Mouse (Mus musculus): ENCODE measurements at regions not wholly inside any gene's neighbourhood (a gene's known extent, or its start where the extent isn't known, plus 50 kb on each side); places are given as distances from the start of the nearest gene placed in this dataset.
A peak's percentile ranks its signal among the peaks of the same experiment; 100 is the strongest.

DNA sequence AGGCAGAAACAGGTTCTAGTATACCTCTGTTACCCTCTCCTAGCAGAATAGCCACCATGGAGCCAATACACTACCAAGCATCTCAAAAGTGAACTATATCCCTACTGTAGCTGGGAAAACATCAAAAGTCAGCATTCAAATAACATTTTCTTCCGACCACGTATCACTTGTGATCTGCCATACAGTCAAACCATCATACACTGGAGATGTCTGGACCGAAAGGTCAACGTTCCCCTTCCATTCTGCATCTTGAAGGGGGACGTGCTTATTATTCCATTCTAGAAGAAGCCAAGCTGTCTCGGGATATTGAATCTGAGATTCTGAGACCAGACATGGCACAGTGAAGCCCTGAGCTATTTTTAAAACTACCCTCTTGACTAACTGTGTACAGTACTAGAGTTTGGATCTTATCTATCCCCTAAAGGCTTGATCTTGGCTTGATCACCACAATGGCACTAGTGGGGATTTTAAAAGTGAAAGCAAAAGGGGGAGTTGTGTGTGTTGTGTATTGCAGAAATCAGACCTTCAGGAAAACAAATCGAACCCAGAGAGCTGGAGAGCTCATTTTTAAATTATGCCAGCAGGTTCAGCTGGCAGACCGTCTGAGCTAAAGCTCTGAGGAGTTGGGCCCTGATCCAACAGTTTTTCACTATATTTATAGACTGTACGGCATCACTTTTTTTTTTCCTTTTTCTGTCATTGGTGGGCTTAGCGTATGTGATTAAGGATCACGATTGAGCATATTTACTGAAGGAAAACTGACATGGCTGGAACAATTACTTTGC, 218.6 kb upstream of the Hs6st1 start:
- peak overlapping the region; percentile 50; the same call in 1 of the 2 replicates for H3K27ac ChIP-seq (ENCODE audit: low read depth, low read length)
- H3K9me3 ChIP-seq (ENCODE audit: low read length) = no peaks in the 10 kb centered on the region
- no peak for TF ChIP-seq CTCF (IDR thresholded peaks at IDR 0.05; ENCODE audit: low read depth)
- 54% methylated on average over 11 of the region's 11 CpGs for WGBS
- H3K9ac ChIP-seq = no peak overlapping the region
- H3K27me3 ChIP-seq (ENCODE audit: insufficient read depth, low read length) = no peaks in the 10 kb centered on the region
- H3K4me3 ChIP-seq (ENCODE audit: low read depth, low read length) = no peak overlapping the region
- DNase-seq = peak; percentile 82
- no peaks in the 10 kb centered on the region for H3K36me3 ChIP-seq (ENCODE audit: insufficient read depth)
- ATAC-seq = peak; percentile 86
- peaks cover 7% of the 10 kb centered on the region; the same call in 1 of the 2 replicates for H3K4me1 ChIP-seq (ENCODE audit: insufficient read depth)
- H3K4me2 ChIP-seq (ENCODE audit: low read depth) = peak overlapping the region; percentile 20

DNA sequence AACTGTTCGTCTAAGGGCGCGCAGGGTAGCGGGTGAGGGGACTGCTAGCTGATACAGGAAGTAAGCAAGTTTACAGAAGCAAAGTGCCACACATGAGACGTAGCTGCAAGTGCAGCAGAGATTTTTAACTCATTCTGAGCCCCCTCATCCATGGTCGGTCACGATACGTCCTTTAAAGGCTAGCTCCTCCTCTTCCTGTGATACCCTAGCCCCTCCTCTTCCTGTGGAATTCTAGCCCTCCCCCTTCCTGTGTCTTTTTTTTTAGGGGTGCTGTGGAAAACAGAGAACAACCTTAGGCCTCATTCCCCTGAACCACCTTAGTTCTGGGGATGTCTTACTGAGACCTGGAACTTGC, 218.0 kb upstream of the Hs6st1 start:
- ATAC-seq (peak; percentile 78), DNase-seq (no peak)
- 64% methylated on average over 8 of the region's 8 CpGs for WGBS
- no peak for TF ChIP-seq CTCF (IDR thresholded peaks at IDR 0.05; ENCODE audit: low read depth)
- Histone ChIP-seq H3K9ac (no peak overlapping the region), H3K27ac (ENCODE audit: low read depth, low read length) (0 out of 2 replicates have a peak overlapping the region, but pooled peaks have one; percentile 0), H3K9me3 (ENCODE audit: low read length) (no peaks in the 10 kb centered on the region), H3K4me1 (ENCODE audit: insufficient read depth) (peaks cover 7% of the 10 kb centered on the region; the same call in 1 of the 2 replicates), H3K4me3 (ENCODE audit: low read depth, low read length) (no peak overlapping the region), H3K27me3 (ENCODE audit: insufficient read depth, low read length) (no peaks in the 10 kb centered on the region), H3K4me2 (ENCODE audit: low read depth) (peak overlapping the region; percentile 20), H3K36me3 (ENCODE audit: insufficient read depth) (no peaks in the 10 kb centered on the region)

GRCm38 (mm10) chr1:35850566-35851085, 217.6 kb upstream of the Hs6st1 start:
- H3K4me3 ChIP-seq (ENCODE audit: low read depth, low read length) = no peak overlapping the region
- H3K27me3 ChIP-seq (ENCODE audit: insufficient read depth, low read length) = no peaks in the 10 kb centered on the region
- H3K36me3 ChIP-seq (ENCODE audit: insufficient read depth) = no peaks in the 10 kb centered on the region
- H3K4me2 ChIP-seq (ENCODE audit: low read depth) = peak overlapping the region; percentile 20; the same call in 1 of the 2 replicates
- TF ChIP-seq CTCF (IDR thresholded peaks at IDR 0.05; ENCODE audit: low read depth) = no peak
- peak; percentile 25 for ATAC-seq
- H3K27ac ChIP-seq (ENCODE audit: low read depth, low read length) = 0 out of 2 replicates have a peak overlapping the region, but pooled peaks have one; percentile 0
- H3K9me3 ChIP-seq (ENCODE audit: low read length) = no peaks in the 10 kb centered on the region
- H3K9ac ChIP-seq = no peak overlapping the region
- 58% methylated on average over 9 of the region's 9 CpGs for WGBS
- DNase-seq = no peak
- peaks cover 7% of the 10 kb centered on the region; the same call in 1 of the 2 replicates for H3K4me1 ChIP-seq (ENCODE audit: insufficient read depth)

- Histone ChIP-seq H3K27me3 (ENCODE audit: insufficient read depth, low read length) (no peaks in the 10 kb centered on the region), H3K9me3 (ENCODE audit: low read length) (no peaks in the 10 kb centered on the region), H3K9ac (no peak overlapping the region), H3K4me2 (ENCODE audit: low read depth) (no peak overlapping the region), H3K4me3 (ENCODE audit: low read depth, low read length) (no peak overlapping the region), H3K36me3 (ENCODE audit: insufficient read depth) (no peaks in the 10 kb centered on the region), H3K4me1 (ENCODE audit: insufficient read depth) (peaks cover 7% of the 10 kb centered on the region; the same call in 1 of the 2 replicates), H3K27ac (ENCODE audit: low read depth, low read length) (no peak overlapping the region)
- 94% methylated on average over 4 of the region's 4 CpGs for WGBS
- DNase-seq (no peak), ATAC-seq (no peak)
- TF ChIP-seq CTCF (IDR thresholded peaks at IDR 0.05; ENCODE audit: low read depth) = no peak
These were observed 216.4 kb upstream of the Hs6st1 start for GRCm38 (mm10) chr1:35851681-35852409.

- H3K9ac ChIP-seq = no peak overlapping the region
- no peak overlapping the region for H3K4me3 ChIP-seq (ENCODE audit: low read depth, low read length)
- H3K27me3 ChIP-seq (ENCODE audit: insufficient read depth, low read length) = no peaks in the 10 kb centered on the region
- ATAC-seq (no peak), DNase-seq (no peak)
- H3K4me2 ChIP-seq (ENCODE audit: low read depth) = no peak overlapping the region
- H3K9me3 ChIP-seq (ENCODE audit: low read length) = no peaks in the 10 kb centered on the region
- no peak overlapping the region for H3K27ac ChIP-seq (ENCODE audit: low read depth, low read length)
- peaks cover 7% of the 10 kb centered on the region; the same call in 1 of the 2 replicates for H3K4me1 ChIP-seq (ENCODE audit: insufficient read depth)
- no peaks in the 10 kb centered on the region for H3K36me3 ChIP-seq (ENCODE audit: insufficient read depth)
- 97% methylated on average over 1 of the region's 1 CpGs for WGBS
- TF ChIP-seq CTCF (IDR thresholded peaks at IDR 0.05; ENCODE audit: low read depth) = no peak
These were observed 215.2 kb upstream of the Hs6st1 start for GRCm38 (mm10) chr1:35853018-35853417.

- Histone ChIP-seq H3K36me3 (ENCODE audit: insufficient read depth) (no peaks in the 10 kb centered on the region), H3K9ac (no peak overlapping the region), H3K9me3 (ENCODE audit: low read length) (no peaks in the 10 kb centered on the region), H3K27ac (ENCODE audit: low read depth, low read length) (no peak overlapping the region), H3K4me3 (ENCODE audit: low read depth, low read length) (no peak overlapping the region), H3K4me2 (ENCODE audit: low read depth) (no peak overlapping the region), H3K4me1 (ENCODE audit: insufficient read depth) (0 out of 2 replicates have a peak, but pooled peaks cover 2% of the 10 kb centered on the region), H3K27me3 (ENCODE audit: insufficient read depth, low read length) (no peaks in the 10 kb centered on the region)
- ATAC-seq = no peak
- no peak for TF ChIP-seq CTCF (IDR thresholded peaks at IDR 0.05; ENCODE audit: low read depth)
- WGBS = 87% methylated on average over 4 of the region's 4 CpGs
- no peak for DNase-seq
These were observed 212.6 kb upstream of the Hs6st1 start for GRCm38 (mm10) chr1:35855650-35856049.

DNA sequence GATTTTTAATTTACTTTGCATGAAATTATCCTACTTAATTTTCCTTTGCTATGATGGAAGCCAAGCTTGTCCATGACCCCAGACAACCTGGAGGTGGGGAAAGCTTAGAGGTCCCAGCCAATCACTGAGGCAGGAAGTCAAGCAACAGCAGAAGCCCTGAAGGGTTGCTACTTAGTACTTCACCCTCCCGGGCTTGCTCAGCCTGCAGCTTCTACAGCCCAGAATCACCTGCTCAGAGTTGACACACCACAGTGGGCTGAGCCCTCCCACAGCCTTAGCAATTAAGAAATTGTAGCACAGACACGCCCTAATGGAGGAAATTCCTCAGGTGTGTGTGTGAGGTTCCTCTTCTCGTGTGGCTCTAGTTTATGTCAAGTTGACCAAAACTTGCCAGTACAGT, 209.9 kb upstream of the Hs6st1 start:
- Histone ChIP-seq H3K27ac (ENCODE audit: low read depth, low read length) (no peak overlapping the region), H3K9me3 (ENCODE audit: low read length) (no peaks in the 10 kb centered on the region), H3K4me2 (ENCODE audit: low read depth) (no peak overlapping the region), H3K36me3 (ENCODE audit: insufficient read depth) (no peaks in the 10 kb centered on the region), H3K27me3 (ENCODE audit: insufficient read depth, low read length) (no peaks in the 10 kb centered on the region), H3K9ac (no peak overlapping the region), H3K4me1 (ENCODE audit: insufficient read depth) (no peaks in the 10 kb centered on the region), H3K4me3 (ENCODE audit: low read depth, low read length) (no peak overlapping the region)
- 78% methylated on average over 3 of the region's 3 CpGs for WGBS
- no peak for DNase-seq
- no peak for ATAC-seq
- TF ChIP-seq CTCF (IDR thresholded peaks at IDR 0.05; ENCODE audit: low read depth) = no peak
